Mouse (Mus musculus) hindbrain, embryonic 16.5 days (tissue): ENCODE results near the gene Pgd. TPM values are rescaled to one million over a fixed set of nuclear protein-coding genes. Genes with fewer than 3 reads are reported as not detected.
A peak's percentile ranks its signal among the peaks of the same experiment; 100 is the strongest.
"Not testable (repeated sequence)": the region's sequence is repeated elsewhere in the genome, so short reads cannot be mapped to it uniquely, and the experiment has no call there.

Source experiments
- ATAC-seq: fragments of 200-750 bp; cut with Nextera tagmentation; 2 replicates; pipeline ENCODE4 v1.8.0; 2017; ENCODE audit warnings: moderate TSS enrichment, moderate library complexity
- H3K27ac ChIP-seq: fragments of 300-500 bp; sonication (generic); 2 replicates; pipeline ENCODE4 v1.5.1; 2014; ENCODE audit warnings: low read depth, mild to moderate bottlenecking, control low read depth, low read length, moderate library complexity
- H3K27me3 ChIP-seq: fragments of 300-500 bp; sonication (generic); replicated peaks from 2 replicates; pipeline ENCODE4 v1.6.1; 2014; ENCODE audit warnings: low read length; ENCODE audit not compliant: control insufficient read depth, insufficient read depth
- H3K36me3 ChIP-seq: fragments of 300-500 bp; sonication (generic); 2 replicates; pipeline ENCODE4 v1.6.1; 2014; ENCODE audit warnings: mild to moderate bottlenecking, low read length, moderate library complexity, mixed read lengths; ENCODE audit not compliant: control insufficient read depth, insufficient read depth
- H3K4me1 ChIP-seq: fragments of 300-500 bp; sonication (generic); 2 replicates; pipeline ENCODE4 v1.6.1; 2014; ENCODE audit warnings: low read depth, low read length; ENCODE audit not compliant: control insufficient read depth, insufficient read depth
- H3K4me2 ChIP-seq: fragments of 300-500 bp; sonication (generic); 2 replicates; pipeline ENCODE4 v1.6.1; 2014; ENCODE audit warnings: mild to moderate bottlenecking, low read length, control low read depth, moderate library complexity
- H3K4me3 ChIP-seq: fragments of 300-500 bp; sonication (generic); 2 replicates; pipeline ENCODE4 v1.5.1; 2014; ENCODE audit warnings: mild to moderate bottlenecking, low read length, control low read depth, moderate library complexity
- H3K9ac ChIP-seq: fragments of 300-500 bp; sonication (generic); 2 replicates; pipeline ENCODE4 v1.6.1; 2014; ENCODE audit warnings: low read depth, mild to moderate bottlenecking, control low read depth, low read length, moderate library complexity
- H3K9me3 ChIP-seq: fragments of 300-500 bp; sonication (generic); 2 replicates; pipeline ENCODE4 v1.6.1; 2014; ENCODE audit warnings: mild to moderate bottlenecking, low read length, moderate library complexity; ENCODE audit not compliant: control insufficient read depth
- WGBS: fragments of 180-500 bp; shearing (Covaris S2); extraction: QIAGEN DNeasy Blood & Tissue Kit; methylation state at CpG from one replicate; pipeline ENCODE4 v1.1.7; 2014; 5-methylcytosine and 5-hydroxymethylcytosine counted together
- polyA plus RNA-seq: library from polyadenylated mRNA; unstranded; fragments of >200 nt; fragmentation: Nextera tagmentation; extraction: Ambion mirVana; gene quantifications from 2 replicates; pipeline ENCODE4 v1.2.1, GENCODE M21; 2015

Pgd gene
- polyA plus RNA-seq, 1 experiment from 2014 or later: 122 TPM

- Histone ChIP-seq H3K27ac (no peak within 1 kb of the TSS), H3K4me3 (peak within 1 kb of the TSS; percentile 59), H3K9ac (peak within 1 kb of the TSS; percentile 76), H3K36me3 (peaks cover 14% of the 10 kb centered on the region; the same call in 1 of the 2 replicates), H3K9me3 (no peaks in the 10 kb centered on the region), H3K4me2 (peak within 1 kb of the TSS; percentile 67), H3K27me3 (no peaks in the 10 kb centered on the region), H3K4me1 (peaks cover 11% of the 10 kb centered on the region)
- WGBS: under 1% methylated on average over 35 of the region's 35 CpGs
- peak; percentile 91 for ATAC-seq
Observed at GRCm38 (mm10) chr4:149103875-149104561, 62.6 kb downstream of the Pgd start, which contains the start of gene Dffa. Gene Dffa, plus strand, starts transcription at chr4:149104146.

GRCm38 (mm10) chr4:149101456-149101855, 65.1 kb downstream of the Pgd start:
- Histone ChIP-seq H3K4me3 (no peak overlapping the region), H3K4me1 (peaks cover 23% of the 10 kb centered on the region), H3K36me3 (peaks cover 2% of the 10 kb centered on the region; the same call in 1 of the 2 replicates), H3K9me3 (no peaks in the 10 kb centered on the region), H3K27me3 (no peaks in the 10 kb centered on the region), H3K9ac (no peak overlapping the region), H3K4me2 (no peak overlapping the region), H3K27ac (no peak overlapping the region)
- no peak for ATAC-seq
- 84% methylated on average over 3 of the region's 3 CpGs for WGBS

GRCm38 (mm10) chr4:149100449-149100848, 66.1 kb downstream of the Pgd start:
- H3K27me3 ChIP-seq, ATAC-seq, H3K9me3 ChIP-seq, H3K27ac ChIP-seq, H3K4me3 ChIP-seq, H3K36me3 ChIP-seq, H3K9ac ChIP-seq, H3K4me2 ChIP-seq: not testable (repeated sequence)
- H3K4me1 ChIP-seq: peaks cover 23% of the 10 kb centered on the region
- WGBS: 90% methylated on average over 12 of the region's 12 CpGs

Other genes starting within 250 kb of the Pgd start
- 62.4 and 63.9 TPM in 2 replicates for gene Pex14, start 66.9 kb downstream of the Pgd start, polyA plus RNA-seq
- 24.6 and 25.6 TPM in 2 replicates for gene Dffa, start 62.6 kb downstream of the Pgd start, polyA plus RNA-seq
- 0.41 and 0.64 TPM in 2 replicates for gene Cort, start 40.0 kb downstream of the Pgd start, polyA plus RNA-seq
- gene Cenps, start 29.1 kb downstream of the Pgd start, polyA plus RNA-seq: 18.9 TPM in 2 replicates
- 99.4 and 119 TPM in 2 replicates for gene Kif1b, start 140.9 kb upstream of the Pgd start, polyA plus RNA-seq